Mouse (Mus musculus): ENCODE measurements around the gene Sez6l2.

The Sez6l2 gene

GRCm38 (mm10) chr7:126961095-126961494 lies 10.7 kb downstream of the Sez6l2 start:
- DNase-seq (ENCODE audit: low spot score in 2 of 2), result peak in 1 of 2 experiments; percentile 32

GRCm38 (mm10) chr7:126961965-126962364 lies 11.6 kb downstream of the Sez6l2 start:
- DNase-seq (ENCODE audit: low spot score in 2 of 2), result peak in 1 of 2 experiments; percentile 25

- peak in 1 of 2 experiments; percentile 11 for DNase-seq (ENCODE audit: low spot score in 2 of 2)
These were observed 13.4 kb downstream of the Sez6l2 start for GRCm38 (mm10) chr7:126963548-126964286.

GRCm38 (mm10) chr7:126965568-126965967 lies 15.2 kb downstream of the Sez6l2 start:
- DNase-seq (ENCODE audit: low spot score in 2 of 2), result peak in 1 of 2 experiments; percentile 7

GRCm38 (mm10) chr7:126967361-126967760 lies 17.0 kb downstream of the Sez6l2 start:
- no peak for DNase-seq (ENCODE audit: low spot score in 2 of 2)

- no peak for DNase-seq (ENCODE audit: low spot score in 2 of 2)
These were observed 25.1 kb downstream of the Sez6l2 start for GRCm38 (mm10) chr7:126975493-126975892.

GRCm38 (mm10) chr7:126975893-126975949 lies 25.4 kb downstream of the Sez6l2 start, which contains the start of gene Cdipt:
Gene Cdipt (plus strand): TSS chr7:126975914.
- DNase-seq (ENCODE audit: low spot score in 2 of 2), result no peak

- DNase-seq (ENCODE audit: low spot score in 2 of 2), result peak; percentile 96 to 98
These were observed 25.8 kb downstream of the Sez6l2 start, which contains the start of gene Cdiptos for GRCm38 (mm10) chr7:126975950-126976866. Gene Cdiptos (minus strand): TSS chr7:126976098.

GRCm38 (mm10) chr7:126976878-126977459 lies 26.6 kb downstream of the Sez6l2 start:
- DNase-seq (ENCODE audit: low spot score in 2 of 2), result no peak

GRCm38 (mm10) chr7:126978841-126979240 lies 28.5 kb downstream of the Sez6l2 start:
- DNase-seq (ENCODE audit: low spot score in 2 of 2), result no peak

GRCm38 (mm10) chr7:126981601-126982000 lies 31.2 kb downstream of the Sez6l2 start:
- DNase-seq (ENCODE audit: low spot score in 2 of 2), result no peak

- DNase-seq (ENCODE audit: low spot score in 2 of 2), result no peak
These were observed 31.7 kb downstream of the Sez6l2 start for GRCm38 (mm10) chr7:126982054-126982453.

GRCm38 (mm10) chr7:126983113-126983512 lies 32.8 kb downstream of the Sez6l2 start:
- DNase-seq (ENCODE audit: low spot score in 2 of 2), result no peak

- peak; percentile 51 to 52 for DNase-seq (ENCODE audit: low spot score in 2 of 2)
These were observed 34.5 kb downstream of the Sez6l2 start for GRCm38 (mm10) chr7:126984667-126985444.

GRCm38 (mm10) chr7:126986319-126986718 lies 36.0 kb downstream of the Sez6l2 start:
- DNase-seq (ENCODE audit: low spot score in 2 of 2), result peak in 1 of 2 experiments; percentile 41

GRCm38 (mm10) chr7:126988816-126989215 lies 38.5 kb downstream of the Sez6l2 start:
- DNase-seq (ENCODE audit: low spot score in 2 of 2), result no peak

GRCm38 (mm10) chr7:126996449-126996848 lies 46.1 kb downstream of the Sez6l2 start:
- DNase-seq (ENCODE audit: low spot score in 2 of 2), result no peak

GRCm38 (mm10) chr7:126999568-126999967 lies 49.2 kb downstream of the Sez6l2 start:
- DNase-seq (ENCODE audit: low spot score in 2 of 2), result no peak

- DNase-seq (ENCODE audit: low spot score in 2 of 2), result no peak
These were observed 53.3 kb downstream of the Sez6l2 start for GRCm38 (mm10) chr7:127003620-127004019.

- DNase-seq (ENCODE audit: low spot score in 2 of 2), result no peak
These were observed 53.9 kb downstream of the Sez6l2 start for GRCm38 (mm10) chr7:127004122-127004875.

All from right cerebral cortex, adult 2 months (tissue).